Mouse (Mus musculus): ENCODE results near the gene Fam78b. TPM values are rescaled to one million over a fixed set of nuclear protein-coding genes. Genes with fewer than 3 reads are reported as not detected.

The Fam78b gene
- polyA plus RNA-seq, 1 experiment from 2014 or later = 0.02 TPM

- Histone ChIP-seq H3K9me3 (replicated peaks; ENCODE audit: control insufficient read depth, low read length) (no peaks in the 10 kb centered on the region), H3K27me3 (ENCODE audit: control insufficient read depth, insufficient read depth, low read depth, low read length) (no peaks in the 10 kb centered on the region), H3K4me2 (ENCODE audit: low read depth, low read length) (no peak overlapping the region), H3K4me1 (ENCODE audit: control insufficient read depth, low read depth, low read length) (no peaks in the 10 kb centered on the region), H3K36me3 (ENCODE audit: control insufficient read depth, insufficient read depth) (no peaks in the 10 kb centered on the region), H3K9ac (ENCODE audit: low read depth, low read length) (no peak overlapping the region), H3K27ac (ENCODE audit: low read length) (no peak overlapping the region), H3K4me3 (ENCODE audit: low read depth, low read length) (no peak overlapping the region)
- 22% methylated on average over 4 of the region's 4 CpGs for WGBS (ENCODE audit: insufficient replicate concordance)
- no peak for ATAC-seq (ENCODE audit: low read depth)
Observed at GRCm38 (mm10) chr1:167115121-167115520, 113.9 kb downstream of the Fam78b start.

DNA sequence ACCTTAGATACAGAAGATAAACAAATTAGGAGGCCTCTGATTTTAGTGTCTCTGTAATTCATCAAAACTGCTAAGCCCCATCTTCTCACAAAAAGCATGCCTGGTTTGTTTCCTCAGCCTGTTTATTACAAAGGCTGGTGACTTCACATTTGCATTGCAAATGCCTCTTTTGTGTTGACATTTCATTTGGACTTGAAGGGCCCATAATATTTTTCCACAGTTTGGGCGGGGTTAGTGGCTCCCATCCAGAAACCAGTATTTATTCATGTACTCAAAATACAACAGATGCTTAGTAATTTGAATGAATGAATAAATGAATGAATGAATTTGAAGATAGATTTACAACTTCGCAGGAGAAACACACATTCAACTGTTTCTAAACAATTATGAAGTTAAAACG, 115.5 kb downstream of the Fam78b start:
- H3K4me2 ChIP-seq (ENCODE audit: low read depth, low read length) = no peak overlapping the region
- no peaks in the 10 kb centered on the region for H3K36me3 ChIP-seq (ENCODE audit: control insufficient read depth, insufficient read depth)
- H3K9ac ChIP-seq (ENCODE audit: low read depth, low read length) = no peak overlapping the region
- no peak for ATAC-seq (ENCODE audit: low read depth)
- no peak overlapping the region for H3K27ac ChIP-seq (ENCODE audit: low read length)
- WGBS (ENCODE audit: insufficient replicate concordance) = 57% methylated on average over 3 of the region's 3 CpGs
- no peaks in the 10 kb centered on the region for H3K9me3 ChIP-seq (replicated peaks; ENCODE audit: control insufficient read depth, low read length)
- H3K4me1 ChIP-seq (ENCODE audit: control insufficient read depth, low read depth, low read length) = no peaks in the 10 kb centered on the region
- H3K4me3 ChIP-seq (ENCODE audit: low read depth, low read length) = no peak overlapping the region
- no peaks in the 10 kb centered on the region for H3K27me3 ChIP-seq (ENCODE audit: control insufficient read depth, insufficient read depth, low read depth, low read length)

DNA sequence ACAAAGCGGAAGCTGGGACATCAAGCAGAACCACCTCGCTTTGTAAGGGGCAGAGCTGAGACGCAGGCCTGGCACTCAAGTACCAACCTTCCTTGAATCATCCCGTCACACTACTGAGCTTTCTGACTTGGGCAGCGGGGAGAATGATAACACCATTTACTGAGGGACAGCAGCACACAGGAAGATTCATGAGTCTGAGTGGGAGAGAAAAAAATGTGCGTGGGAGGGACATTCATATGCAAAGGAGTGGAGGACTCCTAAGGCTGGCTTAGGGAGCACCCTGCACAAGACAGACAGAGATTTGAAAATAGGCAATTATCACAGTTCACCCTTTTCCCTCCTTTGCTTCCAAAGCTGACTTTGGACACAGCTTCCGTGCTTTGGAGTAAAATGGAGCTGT, 117.8 kb downstream of the Fam78b start:
- Histone ChIP-seq H3K9ac (ENCODE audit: low read depth, low read length) (no peak overlapping the region), H3K27ac (ENCODE audit: low read length) (no peak overlapping the region), H3K27me3 (ENCODE audit: control insufficient read depth, insufficient read depth, low read depth, low read length) (no peaks in the 10 kb centered on the region), H3K4me2 (ENCODE audit: low read depth, low read length) (no peak overlapping the region), H3K4me1 (ENCODE audit: control insufficient read depth, low read depth, low read length) (no peaks in the 10 kb centered on the region), H3K4me3 (ENCODE audit: low read depth, low read length) (no peak overlapping the region), H3K9me3 (replicated peaks; ENCODE audit: control insufficient read depth, low read length) (no peaks in the 10 kb centered on the region), H3K36me3 (ENCODE audit: control insufficient read depth, insufficient read depth) (no peaks in the 10 kb centered on the region)
- WGBS (ENCODE audit: insufficient replicate concordance) = 59% methylated on average over 7 of the region's 7 CpGs
- no peak for ATAC-seq (ENCODE audit: low read depth)

DNA sequence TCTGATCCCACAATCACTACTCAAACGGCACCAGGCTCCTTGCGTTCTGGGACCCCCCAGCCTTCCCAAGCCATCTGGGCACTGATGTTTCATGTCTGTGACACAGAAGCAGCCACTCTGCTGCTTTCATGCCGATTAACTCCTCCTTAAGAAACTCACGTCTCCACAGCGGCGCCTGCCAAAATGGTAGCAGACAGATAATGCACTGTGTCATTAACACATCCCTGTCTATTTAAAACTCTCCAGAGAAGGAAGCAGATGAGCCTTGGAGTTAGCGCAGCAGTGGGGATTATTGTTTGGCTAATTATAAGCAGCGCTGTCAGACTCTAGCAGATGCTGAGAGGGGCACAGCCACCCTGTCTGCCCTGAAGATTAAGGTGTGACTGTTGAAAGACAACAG, 118.2 kb downstream of the Fam78b start:
- no peak for ATAC-seq (ENCODE audit: low read depth)
- H3K4me2 ChIP-seq (ENCODE audit: low read depth, low read length) = no peak overlapping the region
- H3K36me3 ChIP-seq (ENCODE audit: control insufficient read depth, insufficient read depth) = no peaks in the 10 kb centered on the region
- no peaks in the 10 kb centered on the region for H3K4me1 ChIP-seq (ENCODE audit: control insufficient read depth, low read depth, low read length)
- no peak overlapping the region for H3K9ac ChIP-seq (ENCODE audit: low read depth, low read length)
- WGBS (ENCODE audit: insufficient replicate concordance) = 57% methylated on average over 8 of the region's 8 CpGs
- H3K9me3 ChIP-seq (replicated peaks; ENCODE audit: control insufficient read depth, low read length) = no peaks in the 10 kb centered on the region
- H3K27ac ChIP-seq (ENCODE audit: low read length) = no peak overlapping the region
- no peak overlapping the region for H3K4me3 ChIP-seq (ENCODE audit: low read depth, low read length)
- no peaks in the 10 kb centered on the region for H3K27me3 ChIP-seq (ENCODE audit: control insufficient read depth, insufficient read depth, low read depth, low read length)

DNA sequence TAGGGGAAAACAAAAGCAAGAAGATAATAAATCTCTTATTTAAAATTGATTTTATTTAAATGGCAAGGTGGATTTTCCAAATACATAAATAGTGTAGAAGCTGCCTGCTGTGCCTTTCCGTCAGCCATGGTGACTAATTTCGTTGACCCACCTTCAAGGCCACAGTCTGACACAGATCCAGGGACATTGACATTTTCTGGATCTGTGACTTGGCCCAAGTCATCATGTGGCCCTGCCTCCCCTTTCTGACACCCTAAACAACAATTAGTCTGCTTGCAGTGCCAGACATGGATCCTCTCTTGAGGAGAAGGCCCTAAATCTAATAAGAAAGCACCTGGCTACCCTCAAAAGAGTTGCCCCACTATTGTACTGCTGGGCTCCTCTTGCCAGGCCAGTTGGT, 121.2 kb downstream of the Fam78b start:
- H3K36me3 ChIP-seq (ENCODE audit: control insufficient read depth, insufficient read depth) = no peaks in the 10 kb centered on the region
- H3K4me1 ChIP-seq (ENCODE audit: control insufficient read depth, low read depth, low read length) = no peaks in the 10 kb centered on the region
- no peak overlapping the region for H3K4me3 ChIP-seq (ENCODE audit: low read depth, low read length)
- no peak overlapping the region for H3K9ac ChIP-seq (ENCODE audit: low read depth, low read length)
- no peaks in the 10 kb centered on the region for H3K9me3 ChIP-seq (replicated peaks; ENCODE audit: control insufficient read depth, low read length)
- ATAC-seq (ENCODE audit: low read depth) = no peak
- H3K27me3 ChIP-seq (ENCODE audit: control insufficient read depth, insufficient read depth, low read depth, low read length) = no peaks in the 10 kb centered on the region
- no peak overlapping the region for H3K27ac ChIP-seq (ENCODE audit: low read length)
- WGBS (ENCODE audit: insufficient replicate concordance) = 75% methylated on average over 2 of the region's 2 CpGs
- no peak overlapping the region for H3K4me2 ChIP-seq (ENCODE audit: low read depth, low read length)

GRCm38 (mm10) chr1:167123551-167123950, 122.3 kb downstream of the Fam78b start:
- ATAC-seq (ENCODE audit: low read depth) = no peak
- Histone ChIP-seq H3K4me1 (ENCODE audit: control insufficient read depth, low read depth, low read length) (no peaks in the 10 kb centered on the region), H3K36me3 (ENCODE audit: control insufficient read depth, insufficient read depth) (no peaks in the 10 kb centered on the region)

GRCm38 (mm10) chr1:167125870-167126269, 124.7 kb downstream of the Fam78b start:
- Histone ChIP-seq H3K9me3 (replicated peaks; ENCODE audit: control insufficient read depth, low read length) (no peaks in the 10 kb centered on the region), H3K36me3 (ENCODE audit: control insufficient read depth, insufficient read depth) (no peaks in the 10 kb centered on the region), H3K4me1 (ENCODE audit: control insufficient read depth, low read depth, low read length) (no peaks in the 10 kb centered on the region), H3K4me3 (ENCODE audit: low read depth, low read length) (no peak overlapping the region), H3K9ac (ENCODE audit: low read depth, low read length) (no peak overlapping the region), H3K4me2 (ENCODE audit: low read depth, low read length) (no peak overlapping the region), H3K27ac (ENCODE audit: low read length) (no peak overlapping the region), H3K27me3 (ENCODE audit: control insufficient read depth, insufficient read depth, low read depth, low read length) (no peaks in the 10 kb centered on the region)
- ATAC-seq (ENCODE audit: low read depth) = no peak
- WGBS (ENCODE audit: insufficient replicate concordance) = 57% methylated on average over 3 of the region's 3 CpGs

More at GRCm38 (mm10) chr1:167123551-167123950, 122.3 kb downstream of the Fam78b start:
- H3K4me3 ChIP-seq (ENCODE audit: low read depth, low read length) = no peak overlapping the region
- no peak overlapping the region for H3K27ac ChIP-seq (ENCODE audit: low read length)
- H3K27me3 ChIP-seq (ENCODE audit: control insufficient read depth, insufficient read depth, low read depth, low read length) = no peaks in the 10 kb centered on the region
- H3K9ac ChIP-seq (ENCODE audit: low read depth, low read length) = no peak overlapping the region
- H3K4me2 ChIP-seq (ENCODE audit: low read depth, low read length) = no peak overlapping the region
- H3K9me3 ChIP-seq (replicated peaks; ENCODE audit: control insufficient read depth, low read length) = no peaks in the 10 kb centered on the region

- Histone ChIP-seq H3K4me1 (ENCODE audit: control insufficient read depth, low read depth, low read length) (no peaks in the 10 kb centered on the region), H3K9ac (ENCODE audit: low read depth, low read length) (no peak overlapping the region), H3K4me3 (ENCODE audit: low read depth, low read length) (no peak overlapping the region), H3K36me3 (ENCODE audit: control insufficient read depth, insufficient read depth) (no peaks in the 10 kb centered on the region), H3K27me3 (ENCODE audit: control insufficient read depth, insufficient read depth, low read depth, low read length) (no peaks in the 10 kb centered on the region), H3K27ac (ENCODE audit: low read length) (no peak overlapping the region), H3K9me3 (replicated peaks; ENCODE audit: control insufficient read depth, low read length) (no peaks in the 10 kb centered on the region), H3K4me2 (ENCODE audit: low read depth, low read length) (no peak overlapping the region)
- ATAC-seq (ENCODE audit: low read depth) = no peak
- 53% methylated on average over 4 of the region's 4 CpGs for WGBS (ENCODE audit: insufficient replicate concordance)
Observed at GRCm38 (mm10) chr1:167126292-167126691, 125.1 kb downstream of the Fam78b start.

DNA sequence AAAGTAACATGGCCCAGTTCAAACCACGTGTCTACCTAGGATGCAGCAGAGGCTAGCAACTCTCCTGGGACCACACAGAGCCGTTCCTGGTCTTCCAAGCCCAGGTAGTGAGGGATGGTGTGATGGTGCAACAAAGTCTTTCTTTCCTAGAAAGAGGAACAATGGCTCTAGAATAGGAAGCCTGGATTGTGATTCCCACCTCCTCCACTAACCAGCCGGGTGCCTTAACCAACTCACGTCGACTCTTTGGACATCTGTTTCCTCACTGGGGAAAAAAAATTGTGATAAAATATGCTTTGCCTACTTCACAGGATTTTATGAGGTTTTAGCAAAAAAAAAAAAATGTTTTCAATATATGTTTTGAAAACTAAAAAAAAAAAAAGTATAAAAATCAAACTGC, 134.5 kb downstream of the Fam78b start:
- no peaks in the 10 kb centered on the region for H3K27me3 ChIP-seq (ENCODE audit: control insufficient read depth, insufficient read depth, low read depth, low read length)
- no peak overlapping the region for H3K27ac ChIP-seq (ENCODE audit: low read length)
- no peak overlapping the region for H3K4me3 ChIP-seq (ENCODE audit: low read depth, low read length)
- H3K9me3 ChIP-seq (replicated peaks; ENCODE audit: control insufficient read depth, low read length) = no peaks in the 10 kb centered on the region
- H3K4me1 ChIP-seq (ENCODE audit: control insufficient read depth, low read depth, low read length) = no peaks in the 10 kb centered on the region
- no peak overlapping the region for H3K9ac ChIP-seq (ENCODE audit: low read depth, low read length)
- WGBS (ENCODE audit: insufficient replicate concordance) = 61% methylated on average over 5 of the region's 5 CpGs
- H3K4me2 ChIP-seq (ENCODE audit: low read depth, low read length) = no peak overlapping the region
- no peak for ATAC-seq (ENCODE audit: low read depth)
- H3K36me3 ChIP-seq (ENCODE audit: control insufficient read depth, insufficient read depth) = no peaks in the 10 kb centered on the region

Data from liver, embryonic 16.5 days (tissue).